Mouse (Mus musculus): Measurements from ENCODE around the gene Col1a1. TPM values are rescaled to one million over a fixed set of nuclear protein-coding genes. Genes with fewer than 3 reads are reported as not detected.

The Col1a1 gene
- polyA plus RNA-seq, 1 experiment from 2014 or later, result 37.8 TPM

DNA sequence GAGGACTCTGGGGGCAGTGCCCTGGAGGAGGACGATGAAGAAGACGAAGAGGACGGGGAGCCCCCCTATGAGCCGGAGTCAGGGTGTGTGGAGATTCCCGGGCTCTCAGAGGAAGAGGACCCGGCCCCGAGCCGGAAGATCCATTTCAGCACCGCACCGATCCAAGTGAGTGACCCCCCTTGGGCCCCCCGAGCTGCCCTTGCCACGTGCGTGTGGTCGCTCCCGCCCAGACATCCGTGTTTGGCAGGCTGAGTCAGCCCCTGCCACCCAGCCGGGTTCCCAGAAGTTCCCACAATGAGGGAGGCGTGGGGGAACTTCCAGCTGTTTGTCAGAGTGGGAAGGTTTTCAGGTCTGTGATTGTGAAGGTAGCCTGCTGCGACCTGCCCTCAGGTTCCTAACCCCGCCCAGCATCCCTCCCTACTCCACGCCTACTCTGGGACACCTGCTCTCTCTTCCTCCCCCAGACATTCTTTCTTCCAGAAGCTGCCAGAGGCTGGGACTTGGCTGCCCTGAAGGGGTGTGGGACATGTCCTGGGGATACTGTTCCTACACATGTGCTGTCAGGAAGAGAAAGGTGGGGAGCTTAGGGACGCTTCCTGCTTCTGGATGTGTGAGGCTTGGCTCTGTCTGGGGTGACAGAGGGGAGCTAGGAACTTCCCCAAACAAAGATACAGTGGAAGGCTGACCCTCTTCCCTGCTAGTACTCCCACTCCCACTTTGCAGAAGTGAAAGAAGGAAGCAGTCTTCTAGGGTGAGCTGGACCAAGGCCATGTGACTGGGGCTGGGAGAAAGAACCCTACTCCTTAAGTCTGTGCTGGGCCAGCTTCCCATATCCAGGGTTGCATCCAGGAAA lies 57.0 kb downstream of the Col1a1 start:
- DNase-seq (peak; percentile 63), ATAC-seq (no peak)
- 4% methylated on average over 22 of the region's 22 CpGs for WGBS (ENCODE audit: insufficient replicate concordance)
- no peak for TF ChIP-seq EP300 (IDR thresholded peaks at IDR 0.05; ENCODE audit: low read depth)
- TF ChIP-seq CTCF (IDR thresholded peaks at IDR 0.05; ENCODE audit: low read depth), result no peak
- Histone ChIP-seq H3K9me3 (ENCODE audit: low read length) (no peaks in the 10 kb centered on the region), H3K4me3 (ENCODE audit: low read depth, low read length) (peak overlapping the region; percentile 89), H3K36me3 (replicated peaks; ENCODE audit: insufficient read depth, low read length) (peaks cover 16% of the 10 kb centered on the region; the same call in 1 of the 2 replicates), H3K4me2 (ENCODE audit: low read depth, low read length) (peak overlapping the region; percentile 88), H3K27me3 (ENCODE audit: insufficient read depth, low read length) (no peaks in the 10 kb centered on the region), H3K4me1 (ENCODE audit: insufficient read depth) (peaks cover 74% of the 10 kb centered on the region), H3K9ac (replicated peaks) (peak overlapping the region; percentile 93), H3K27ac (ENCODE audit: low read depth) (peak overlapping the region; percentile 83)

DNA sequence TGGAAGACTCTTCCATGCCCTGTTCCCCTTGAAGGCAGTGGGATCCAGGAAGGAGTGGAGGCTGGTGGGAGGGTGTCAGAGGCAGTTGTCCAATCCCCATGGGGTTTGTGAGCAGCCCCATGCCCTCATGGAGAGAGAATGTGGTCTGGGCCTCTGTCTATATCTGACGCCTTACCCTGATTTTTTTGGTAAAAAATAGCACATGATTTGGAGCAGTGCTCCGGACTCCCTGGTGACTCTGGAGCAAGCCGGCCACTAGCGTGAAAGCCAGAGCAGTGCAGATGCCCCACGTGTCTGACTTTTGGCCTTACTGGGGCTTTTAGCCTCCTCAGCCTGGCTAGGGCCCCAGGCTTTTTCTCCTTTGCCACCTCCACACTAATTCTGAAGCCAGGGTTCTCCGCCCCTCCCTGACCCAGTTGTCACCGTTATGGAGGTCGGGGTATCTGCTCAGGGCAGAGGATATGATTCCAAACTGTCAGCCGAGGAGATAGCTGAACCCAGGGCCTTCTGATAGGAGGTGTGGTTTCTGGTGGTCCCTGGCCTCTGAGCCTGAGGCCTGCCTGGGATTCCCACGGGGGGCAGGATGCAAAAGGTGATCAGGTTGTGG lies 58.3 kb downstream of the Col1a1 start:
- ATAC-seq (no peak), DNase-seq (no peak)
- Histone ChIP-seq H3K27ac (ENCODE audit: low read depth) (peak overlapping the region; percentile 52), H3K27me3 (ENCODE audit: insufficient read depth, low read length) (no peaks in the 10 kb centered on the region), H3K4me2 (ENCODE audit: low read depth, low read length) (peak overlapping the region; percentile 88), H3K36me3 (replicated peaks; ENCODE audit: insufficient read depth, low read length) (peaks cover 20% of the 10 kb centered on the region), H3K9me3 (ENCODE audit: low read length) (no peaks in the 10 kb centered on the region), H3K4me1 (ENCODE audit: insufficient read depth) (peaks cover 74% of the 10 kb centered on the region), H3K9ac (replicated peaks) (peak overlapping the region; percentile 93), H3K4me3 (ENCODE audit: low read depth, low read length) (peak overlapping the region; percentile 89)
- WGBS (ENCODE audit: insufficient replicate concordance), result 42% methylated on average over 10 of the region's 10 CpGs
- TF ChIP-seq CTCF (IDR thresholded peaks at IDR 0.05; ENCODE audit: low read depth) (no peak), EP300 (IDR thresholded peaks at IDR 0.05; ENCODE audit: low read depth) (peak; percentile 32; the same call in 1 of the 2 replicates)

DNA sequence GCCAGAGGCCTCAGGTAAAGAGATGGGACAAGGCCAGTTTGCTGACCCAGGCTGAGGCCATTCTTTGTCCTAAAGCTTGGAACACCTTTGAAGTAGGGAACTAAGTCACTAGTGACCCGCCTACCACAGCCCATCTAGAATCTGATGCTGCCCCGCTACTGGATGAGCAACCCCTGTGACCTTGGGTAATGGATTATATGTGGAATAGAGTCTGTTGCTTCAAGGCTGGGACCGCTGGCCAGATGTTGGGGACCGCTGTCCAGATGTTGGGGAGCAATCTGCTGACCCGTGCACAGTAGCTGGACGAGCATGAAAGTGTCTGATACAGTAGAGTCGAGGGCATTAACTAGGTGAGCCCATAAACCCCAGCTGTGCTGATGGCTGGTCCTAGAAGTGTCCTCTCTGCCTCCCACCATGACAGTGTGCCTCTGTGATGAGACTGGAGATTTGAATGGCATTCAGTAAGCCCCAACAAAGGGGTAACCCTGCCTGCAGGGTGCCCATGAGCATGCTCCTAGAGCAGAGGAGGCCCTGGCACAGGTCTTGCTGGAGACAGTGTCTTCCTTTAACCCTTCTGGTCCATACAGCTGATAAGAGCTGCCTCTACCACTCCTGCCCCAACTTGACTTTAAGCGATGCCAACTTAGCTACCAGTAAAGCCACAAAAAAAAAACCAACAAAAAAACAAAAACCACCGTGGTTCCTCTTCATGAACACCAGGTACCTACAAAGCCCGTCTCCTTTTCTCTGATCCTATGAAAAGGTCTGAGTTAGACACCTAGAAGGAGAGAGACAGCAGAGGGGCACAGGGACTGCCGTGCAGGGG lies 59.1 kb downstream of the Col1a1 start:
- H3K4me1 ChIP-seq (ENCODE audit: insufficient read depth), result peaks cover 71% of the 10 kb centered on the region
- peak overlapping the region; percentile 39; the same call in 1 of the 2 replicates for H3K27ac ChIP-seq (ENCODE audit: low read depth)
- DNase-seq (no peak), ATAC-seq (no peak)
- peak overlapping the region; percentile 89 for H3K4me3 ChIP-seq (ENCODE audit: low read depth, low read length)
- H3K9me3 ChIP-seq (ENCODE audit: low read length), result no peaks in the 10 kb centered on the region
- H3K9ac ChIP-seq (replicated peaks), result peak overlapping the region; percentile 93
- WGBS (ENCODE audit: insufficient replicate concordance), result 54% methylated on average over 11 of the region's 11 CpGs
- TF ChIP-seq EP300 (IDR thresholded peaks at IDR 0.05; ENCODE audit: low read depth) (no peak), CTCF (IDR thresholded peaks at IDR 0.05; ENCODE audit: low read depth) (no peak)
- no peaks in the 10 kb centered on the region for H3K27me3 ChIP-seq (ENCODE audit: insufficient read depth, low read length)
- peak overlapping the region; percentile 88 for H3K4me2 ChIP-seq (ENCODE audit: low read depth, low read length)
- H3K36me3 ChIP-seq (replicated peaks; ENCODE audit: insufficient read depth, low read length), result peaks cover 29% of the 10 kb centered on the region

DNA sequence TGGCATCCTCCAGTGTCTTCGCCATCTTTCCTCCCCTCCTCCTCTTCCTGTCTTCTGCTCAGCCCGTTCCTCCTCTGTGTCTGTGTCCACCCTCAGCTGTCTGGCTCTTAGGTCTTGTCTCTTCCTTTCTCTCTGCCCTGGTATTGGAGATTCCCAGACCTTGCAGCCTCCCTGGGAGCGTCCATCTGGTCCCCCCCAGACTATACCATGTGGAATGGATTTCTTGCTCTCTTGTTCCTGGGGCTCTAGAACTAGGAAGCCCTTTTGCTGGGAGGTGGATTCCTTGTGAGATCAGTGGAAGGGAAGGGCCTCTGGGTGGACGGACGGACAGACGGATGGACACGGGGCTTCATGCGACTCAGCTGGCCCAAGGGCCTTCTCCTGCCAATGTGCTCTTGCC lies 60.1 kb downstream of the Col1a1 start:
- H3K4me3 ChIP-seq (ENCODE audit: low read depth, low read length), result no peak overlapping the region
- WGBS (ENCODE audit: insufficient replicate concordance), result 75% methylated on average over 8 of the region's 8 CpGs
- H3K9ac ChIP-seq (replicated peaks), result peak overlapping the region; percentile 93
- no peak for ATAC-seq
- no peak for DNase-seq
- peaks cover 75% of the 10 kb centered on the region for H3K4me1 ChIP-seq (ENCODE audit: insufficient read depth)
- peak overlapping the region; percentile 88 for H3K4me2 ChIP-seq (ENCODE audit: low read depth, low read length)
- TF ChIP-seq EP300 (IDR thresholded peaks at IDR 0.05; ENCODE audit: low read depth), result no peak
- no peak for TF ChIP-seq CTCF (IDR thresholded peaks at IDR 0.05; ENCODE audit: low read depth)
- peaks cover 33% of the 10 kb centered on the region for H3K36me3 ChIP-seq (replicated peaks; ENCODE audit: insufficient read depth, low read length)
- peak overlapping the region; percentile 84; the same call in 1 of the 2 replicates for H3K27ac ChIP-seq (ENCODE audit: low read depth)
- no peaks in the 10 kb centered on the region for H3K27me3 ChIP-seq (ENCODE audit: insufficient read depth, low read length)
- H3K9me3 ChIP-seq (ENCODE audit: low read length), result no peaks in the 10 kb centered on the region

DNA sequence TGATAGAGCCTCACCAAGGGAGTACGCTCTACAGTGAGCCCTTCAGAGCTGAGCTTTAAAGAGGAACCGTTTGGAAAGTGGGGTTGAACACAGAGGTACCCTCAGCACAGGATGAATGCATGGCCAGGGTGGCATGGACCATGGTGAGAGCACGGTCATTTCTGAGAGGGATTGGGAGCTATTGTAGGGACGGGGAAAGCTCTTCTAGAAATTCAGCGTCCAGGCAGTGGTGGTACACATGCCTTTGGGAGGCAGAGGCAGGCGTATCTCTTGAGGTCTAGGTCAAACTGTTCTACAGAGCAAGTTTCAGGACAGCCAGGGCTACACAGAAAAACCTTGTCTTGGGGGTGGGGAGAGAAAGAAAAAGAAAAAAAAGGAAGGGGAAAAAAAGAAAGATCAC lies 61.0 kb downstream of the Col1a1 start:
- peaks cover 40% of the 10 kb centered on the region for H3K36me3 ChIP-seq (replicated peaks; ENCODE audit: insufficient read depth, low read length)

More for the DNA sequence above, 61.0 kb downstream of the Col1a1 start:
- TF ChIP-seq EP300 (IDR thresholded peaks at IDR 0.05; ENCODE audit: low read depth) (no peak), CTCF (IDR thresholded peaks at IDR 0.05; ENCODE audit: low read depth) (no peak)
- no peak for ATAC-seq
- peak overlapping the region; percentile 65 for H3K9ac ChIP-seq (replicated peaks)
- 76% methylated on average over 6 of the region's 6 CpGs for WGBS (ENCODE audit: insufficient replicate concordance)
- H3K27me3 ChIP-seq (ENCODE audit: insufficient read depth, low read length), result no peaks in the 10 kb centered on the region
- H3K4me2 ChIP-seq (ENCODE audit: low read depth, low read length), result peak overlapping the region; percentile 77
- peaks cover 76% of the 10 kb centered on the region for H3K4me1 ChIP-seq (ENCODE audit: insufficient read depth)
- no peak for DNase-seq
- peak overlapping the region; percentile 84 for H3K27ac ChIP-seq (ENCODE audit: low read depth)
- no peaks in the 10 kb centered on the region for H3K9me3 ChIP-seq (ENCODE audit: low read length)
- H3K4me3 ChIP-seq (ENCODE audit: low read depth, low read length), result no peak overlapping the region
